Mouse (Mus musculus) brain, embryonic 14.5 days (tissue): Measurements from ENCODE around the gene Ptk6. TPM values are rescaled to one million over a fixed set of nuclear protein-coding genes. Genes with fewer than 3 reads are reported as not detected.

Experiments used
- DNase-seq: peaks from one replicate; pipeline ENCODE4 v3.0.0-alpha.2; 2011; ENCODE audit warnings: low read depth
- CTCF ChIP-seq: fragments of 200-500 bp; IDR thresholded peaks from 2 replicates; pipeline ENCODE4 v1.5.1; 2012; ENCODE audit warnings: inconsistent platforms, mild to moderate bottlenecking, moderate library complexity, borderline replicate concordance; ENCODE audit not compliant: insufficient read depth, insufficient read length; ENCODE audit errors: extremely low read depth
- POLR2A ChIP-seq: fragments of 200-500 bp; IDR thresholded peaks from 2 replicates; pipeline ENCODE4 v1.6.1; 2012; ENCODE audit warnings: mild to moderate bottlenecking, inconsistent platforms, borderline replicate concordance; ENCODE audit not compliant: poor library complexity, insufficient read depth, insufficient read length, severe bottlenecking; ENCODE audit errors: extremely low read depth
- polyA plus RNA-seq: library from polyadenylated mRNA; depleted of rRNA; stranded (reverse); fragments of >200 nt; gene quantifications from 2 replicates; pipeline ENCODE4 v1.2.3, GENCODE M21; 2012; rRNA removed

The Ptk6 gene
- polyA plus RNA-seq, 1 experiment = 0.04 TPM

DNA sequence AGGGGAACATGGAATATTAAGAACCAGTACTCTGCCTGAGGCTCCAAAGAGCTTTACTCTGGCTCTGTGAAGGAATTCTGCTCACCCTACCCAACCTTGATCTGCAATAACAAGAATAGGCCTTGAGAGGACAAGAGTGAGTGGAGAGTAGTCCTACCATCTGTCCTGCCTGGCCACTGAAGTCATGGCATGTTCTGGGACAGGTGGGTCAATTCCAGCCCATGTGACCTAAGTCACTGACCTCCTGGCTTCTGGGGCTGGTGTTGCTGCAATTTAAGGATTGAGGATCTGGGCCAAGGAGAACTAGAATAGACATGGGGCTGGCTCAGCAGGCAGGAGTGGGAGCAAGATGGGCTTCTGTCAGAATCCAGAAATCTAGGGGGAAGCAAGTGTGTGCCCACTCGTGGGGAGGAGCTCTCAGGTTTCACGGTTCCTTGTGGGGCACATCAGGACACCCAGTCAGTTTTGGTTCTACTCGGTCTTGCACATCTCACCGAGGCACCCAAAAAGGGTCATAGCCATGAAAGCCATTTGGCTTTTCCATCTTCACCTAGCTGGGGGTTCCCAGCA is 55.5 kb downstream of the Ptk6 start:
- no peak for DNase-seq
- TF ChIP-seq POLR2A = no peak
- no peak for TF ChIP-seq CTCF

DNA sequence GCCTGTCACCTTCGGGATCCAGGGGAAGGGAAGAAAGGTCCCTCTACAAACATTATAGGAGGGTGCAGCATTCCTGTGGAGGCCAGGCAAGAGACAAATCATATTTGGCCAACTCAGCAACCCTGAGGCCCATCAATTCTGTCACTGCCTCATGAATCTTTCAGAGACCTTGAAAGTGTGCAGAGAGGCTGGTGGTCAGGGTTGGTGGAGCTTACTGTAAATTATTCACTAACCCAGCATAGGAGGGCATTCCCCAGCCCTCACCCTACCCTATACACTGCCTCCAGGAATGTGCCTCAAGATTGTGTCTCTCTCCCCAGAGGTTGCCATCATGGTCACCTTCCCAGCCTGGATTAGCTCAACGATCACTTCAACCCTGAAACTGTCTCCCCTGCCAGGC is 57.9 kb downstream of the Ptk6 start:
- no peak for TF ChIP-seq CTCF
- no peak for TF ChIP-seq POLR2A
- no peak for DNase-seq

Other genes starting within 250 kb of the Ptk6 start
- gene Nkain4, start 248.1 kb downstream of the Ptk6 start, polyA plus RNA-seq = 63.1 and 66.1 TPM in 2 replicates
- gene Arfgap1, start 235.6 kb downstream of the Ptk6 start, polyA plus RNA-seq = 104 and 109 TPM in 2 replicates
- 0.98 and 1.2 TPM in 2 replicates for gene Col20a1, start 216.3 kb downstream of the Ptk6 start, polyA plus RNA-seq
- 14.8 and 42.9 TPM in 2 replicates for gene Chrna4, start 159.2 kb downstream of the Ptk6 start, polyA plus RNA-seq
- 64.8 and 105 TPM in 2 replicates for gene Kcnq2, start 67.5 kb downstream of the Ptk6 start, polyA plus RNA-seq
- 85.1 and 133 TPM in 2 replicates for gene Eef1a2, start 45.8 kb downstream of the Ptk6 start, polyA plus RNA-seq
- 252 and 381 TPM in 2 replicates for gene Ppdpf, start 15.5 kb downstream of the Ptk6 start, polyA plus RNA-seq
- gene Srms, start 10.4 kb upstream of the Ptk6 start, polyA plus RNA-seq = 0.14 and 0.33 TPM in 2 replicates
- 0.11 and 0.14 TPM in 2 replicates for gene Fndc11, start 17.2 kb upstream of the Ptk6 start, polyA plus RNA-seq
- 1.7 and 1.8 TPM in 2 replicates for gene Helz2, start 39.2 kb upstream of the Ptk6 start, polyA plus RNA-seq
- 34.6 and 43.3 TPM in 2 replicates for gene Gmeb2, start 85.2 kb upstream of the Ptk6 start, polyA plus RNA-seq
- gene Stmn3, start 111.7 kb upstream of the Ptk6 start, polyA plus RNA-seq = 774 and 800 TPM in 2 replicates
- gene Rtel1, start 117.0 kb upstream of the Ptk6 start, polyA plus RNA-seq = 88.7 and 133 TPM in 2 replicates
- 117 and 126 TPM in 2 replicates for gene Zgpat, start 162.1 kb upstream of the Ptk6 start, polyA plus RNA-seq
- gene Arfrp1, start 162.6 kb upstream of the Ptk6 start, polyA plus RNA-seq = 92.9 and 110 TPM in 2 replicates
- gene Lime1, start 177.3 kb upstream of the Ptk6 start, polyA plus RNA-seq = 98.7 and 147 TPM in 2 replicates